In genomic region chr4:143171600-143172290, GRCm38 (mm10) we compare ENCODE assay signal across 19 mouse cellular contexts.
"Had no signal": no experiment of that assay in that cellular context is flagged by ENCODE, and none has a peak within 500 bp of the region (broad histone marks: within the 10 kb centered on the region; RNA-seq: fewer than 3 reads in every experiment).

No protein-coding gene starts in this region.

- ATAC-seq: liver, embryonic 12.5 days had no signal

- H3K4me3 ChIP-seq: kidney, embryonic 15.5 days; left cerebral cortex, adult 2 months; limb, embryonic 15.5 days; liver, embryonic 12.5 days; midbrain, embryonic 10.5 days; myocyte; neural tube, embryonic 12.5 days; stomach, embryonic 15.5 days had no signal

- H3K27ac ChIP-seq: kidney, embryonic 15.5 days; left cerebral cortex, adult 2 months; limb, embryonic 15.5 days; liver, embryonic 12.5 days; midbrain, embryonic 10.5 days; neural tube, embryonic 12.5 days; stomach, embryonic 15.5 days had no signal

- H3K4me2 ChIP-seq: kidney, embryonic 15.5 days; limb, embryonic 15.5 days; liver, embryonic 12.5 days; lung, embryonic 14.5 days; neural tube, embryonic 12.5 days; stomach, embryonic 15.5 days had no signal

- DNase-seq: kidney, adult 18-20 months; kidney, postnatal 14 days; lung, embryonic 14.5 days; lung, postnatal 10 days; lung, postnatal 4 days; midbrain, embryonic 14.5 days; retina, postnatal 1 day; right cerebral cortex, postnatal 4 days; spleen, adult 18-20 months; thymus, adult 2 months; thymus, postnatal 25 days had no signal

- H3K9ac ChIP-seq: kidney, embryonic 15.5 days; limb, embryonic 15.5 days; liver, embryonic 12.5 days; lung, embryonic 14.5 days; neural tube, embryonic 12.5 days; stomach, embryonic 15.5 days had no signal

- H3K9me3 ChIP-seq: kidney, embryonic 15.5 days; limb, embryonic 15.5 days; liver, embryonic 12.5 days; midbrain, embryonic 10.5 days; neural tube, embryonic 12.5 days; stomach, embryonic 15.5 days had no signal

- H3K27me3 ChIP-seq: kidney, embryonic 15.5 days; limb, embryonic 15.5 days; liver, embryonic 12.5 days; neural tube, embryonic 12.5 days; stomach, embryonic 15.5 days had no signal

- H3K36me3 ChIP-seq: stomach, embryonic 15.5 days had no signal

- H3K4me1 ChIP-seq: kidney, embryonic 15.5 days; limb, embryonic 15.5 days; liver, embryonic 12.5 days; midbrain, embryonic 10.5 days; neural tube, embryonic 12.5 days; stomach, embryonic 15.5 days had no signal
